Mouse (Mus musculus): Measurements from ENCODE around the gene Dnajc5. TPM values are rescaled to one million over a fixed set of nuclear protein-coding genes. Genes with fewer than 3 reads are reported as not detected.

The Dnajc5 gene
- polyA plus RNA-seq, 1 experiment = 55.5 TPM

GRCm38 (mm10) chr2:181567338-181567737 lies 47.1 kb downstream of the Dnajc5 start:
- H3K4me3 ChIP-seq (ENCODE audit: insufficient read depth, low read depth, low read length) = no peak overlapping the region
- WGBS = 89% methylated on average over 3 of the region's 3 CpGs
- TF ChIP-seq CTCF (conservative IDR thresholded peaks at IDR 0.05; ENCODE audit: insufficient read depth, insufficient read length, low read depth, low read length) (no peak), POLR2A (IDR thresholded peaks at IDR 0.05; ENCODE audit: low read depth, low read length) (no peak)
- no peaks in the 10 kb centered on the region for H3K27me3 ChIP-seq (replicated peaks; ENCODE audit: control insufficient read depth, insufficient read depth, low read length)
- H3K27ac ChIP-seq (ENCODE audit: insufficient read depth, low read depth, low read length) = no peak overlapping the region
- DNase-seq = no peak
- H3K36me3 ChIP-seq (ENCODE audit: control insufficient read depth, insufficient read depth, low read length) = no peaks in the 10 kb centered on the region
- H3K4me1 ChIP-seq (ENCODE audit: control insufficient read depth, insufficient read depth, low read length) = no peaks in the 10 kb centered on the region

- Histone ChIP-seq H3K4me1 (ENCODE audit: control insufficient read depth, insufficient read depth, low read length) (no peaks in the 10 kb centered on the region), H3K4me3 (ENCODE audit: insufficient read depth, low read depth, low read length) (no peak overlapping the region), H3K27me3 (replicated peaks; ENCODE audit: control insufficient read depth, insufficient read depth, low read length) (no peaks in the 10 kb centered on the region), H3K27ac (ENCODE audit: insufficient read depth, low read depth, low read length) (no peak overlapping the region), H3K36me3 (ENCODE audit: control insufficient read depth, insufficient read depth, low read length) (no peaks in the 10 kb centered on the region)
- TF ChIP-seq CTCF (conservative IDR thresholded peaks at IDR 0.05; ENCODE audit: insufficient read depth, insufficient read length, low read depth, low read length) = peak; percentile 75
- no peak for TF ChIP-seq POLR2A (IDR thresholded peaks at IDR 0.05; ENCODE audit: low read depth, low read length)
- WGBS = 81% methylated on average over 7 of the region's 7 CpGs
- DNase-seq = peak; percentile 54
Measured at GRCm38 (mm10) chr2:181568272-181569008, 48.2 kb downstream of the Dnajc5 start.

DNA sequence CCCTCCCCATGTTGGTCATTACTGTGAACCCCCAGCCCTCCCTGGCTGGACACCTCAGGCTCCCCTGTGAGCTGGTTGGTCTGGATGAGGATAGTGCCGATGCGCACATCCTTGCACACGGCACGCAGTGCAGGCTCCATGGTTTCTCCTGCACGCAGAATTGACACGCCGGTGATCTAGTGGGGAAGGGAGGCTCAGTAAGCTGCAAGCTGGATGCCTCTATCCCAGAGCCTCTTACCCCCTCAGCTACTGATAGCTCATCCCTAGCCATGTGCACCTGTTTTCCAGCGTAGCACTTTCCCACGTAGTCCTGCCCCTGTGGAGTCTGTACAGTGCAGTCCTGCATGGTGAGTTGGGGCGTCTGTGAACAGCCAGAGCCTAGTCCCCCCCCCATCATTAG lies 49.6 kb downstream of the Dnajc5 start:
- Histone ChIP-seq H3K36me3 (ENCODE audit: control insufficient read depth, insufficient read depth, low read length) (no peaks in the 10 kb centered on the region), H3K27me3 (replicated peaks; ENCODE audit: control insufficient read depth, insufficient read depth, low read length) (no peaks in the 10 kb centered on the region), H3K4me1 (ENCODE audit: control insufficient read depth, insufficient read depth, low read length) (no peaks in the 10 kb centered on the region), H3K4me3 (ENCODE audit: insufficient read depth, low read depth, low read length) (no peak overlapping the region), H3K27ac (ENCODE audit: insufficient read depth, low read depth, low read length) (no peak overlapping the region)
- DNase-seq = no peak
- 91% methylated on average over 10 of the region's 10 CpGs for WGBS
- TF ChIP-seq CTCF (conservative IDR thresholded peaks at IDR 0.05; ENCODE audit: insufficient read depth, insufficient read length, low read depth, low read length) = no peak
- TF ChIP-seq POLR2A (IDR thresholded peaks at IDR 0.05; ENCODE audit: low read depth, low read length) = no peak

- no peak overlapping the region for H3K27ac ChIP-seq (ENCODE audit: insufficient read depth, low read depth, low read length)
- H3K4me3 ChIP-seq (ENCODE audit: insufficient read depth, low read depth, low read length) = no peak overlapping the region
- no peaks in the 10 kb centered on the region for H3K4me1 ChIP-seq (ENCODE audit: control insufficient read depth, insufficient read depth, low read length)
- no peak for DNase-seq
- TF ChIP-seq CTCF (conservative IDR thresholded peaks at IDR 0.05; ENCODE audit: insufficient read depth, insufficient read length, low read depth, low read length) = no peak
- no peak for TF ChIP-seq POLR2A (IDR thresholded peaks at IDR 0.05; ENCODE audit: low read depth, low read length)
- no peaks in the 10 kb centered on the region for H3K27me3 ChIP-seq (replicated peaks; ENCODE audit: control insufficient read depth, insufficient read depth, low read length)
- H3K36me3 ChIP-seq (ENCODE audit: control insufficient read depth, insufficient read depth, low read length) = no peaks in the 10 kb centered on the region
- 91% methylated on average over 8 of the region's 8 CpGs for WGBS
Measured at GRCm38 (mm10) chr2:181570375-181570774, 50.1 kb downstream of the Dnajc5 start.

DNA sequence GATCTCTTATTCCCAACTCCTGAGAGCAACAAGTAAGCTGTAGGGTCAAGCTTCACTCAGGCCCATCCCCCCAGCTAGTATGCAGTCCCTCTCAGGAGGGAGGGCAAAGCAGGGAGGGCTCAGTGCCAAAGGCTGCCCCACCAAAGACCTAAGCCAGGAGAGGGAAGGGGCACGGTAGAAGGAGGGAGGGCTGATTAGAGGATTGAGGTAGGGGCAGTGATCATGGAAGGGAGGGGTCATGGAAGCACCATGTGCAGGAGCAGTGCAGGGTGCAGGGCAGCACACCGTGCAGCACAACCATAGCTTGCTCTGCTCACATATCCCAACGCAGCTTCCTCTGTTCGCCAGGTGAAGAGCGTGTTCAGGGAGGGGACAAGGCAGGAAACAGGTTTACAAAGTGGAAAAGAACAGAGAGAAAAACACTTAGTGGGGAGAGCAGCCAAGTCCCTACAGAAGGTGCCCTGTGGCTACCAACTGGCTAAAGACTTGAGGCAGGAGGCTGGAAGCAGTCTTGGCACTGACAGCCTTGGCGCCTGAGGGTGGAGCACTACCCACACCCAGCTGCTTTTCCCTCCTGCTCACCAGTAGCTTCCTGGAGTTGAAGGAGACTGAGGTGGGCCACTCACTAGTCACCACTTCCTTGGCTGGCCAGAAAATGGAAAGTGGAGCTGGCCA lies 50.8 kb downstream of the Dnajc5 start:
- no peaks in the 10 kb centered on the region for H3K4me1 ChIP-seq (ENCODE audit: control insufficient read depth, insufficient read depth, low read length)
- H3K4me3 ChIP-seq (ENCODE audit: insufficient read depth, low read depth, low read length) = no peak overlapping the region
- no peak for TF ChIP-seq POLR2A (IDR thresholded peaks at IDR 0.05; ENCODE audit: low read depth, low read length)
- TF ChIP-seq CTCF (conservative IDR thresholded peaks at IDR 0.05; ENCODE audit: insufficient read depth, insufficient read length, low read depth, low read length) = no peak
- no peaks in the 10 kb centered on the region for H3K27me3 ChIP-seq (replicated peaks; ENCODE audit: control insufficient read depth, insufficient read depth, low read length)
- DNase-seq = no peak
- H3K36me3 ChIP-seq (ENCODE audit: control insufficient read depth, insufficient read depth, low read length) = no peaks in the 10 kb centered on the region
- no peak overlapping the region for H3K27ac ChIP-seq (ENCODE audit: insufficient read depth, low read depth, low read length)
- WGBS = 62% methylated on average over 6 of the region's 6 CpGs

GRCm38 (mm10) chr2:181571941-181572670 lies 51.8 kb downstream of the Dnajc5 start:
- H3K4me3 ChIP-seq (ENCODE audit: insufficient read depth, low read depth, low read length) = no peak overlapping the region
- H3K4me1 ChIP-seq (ENCODE audit: control insufficient read depth, insufficient read depth, low read length) = no peaks in the 10 kb centered on the region
- no peaks in the 10 kb centered on the region for H3K36me3 ChIP-seq (ENCODE audit: control insufficient read depth, insufficient read depth, low read length)
- H3K27me3 ChIP-seq (replicated peaks; ENCODE audit: control insufficient read depth, insufficient read depth, low read length) = no peaks in the 10 kb centered on the region
- WGBS = 90% methylated on average over 11 of the region's 11 CpGs
- TF ChIP-seq POLR2A (IDR thresholded peaks at IDR 0.05; ENCODE audit: low read depth, low read length) = no peak
- no peak for TF ChIP-seq CTCF (conservative IDR thresholded peaks at IDR 0.05; ENCODE audit: insufficient read depth, insufficient read length, low read depth, low read length)
- DNase-seq = no peak
- no peak overlapping the region for H3K27ac ChIP-seq (ENCODE audit: insufficient read depth, low read depth, low read length)
